Mouse (Mus musculus): Measurements from ENCODE around the gene Scml4.

Scml4 gene

DNA sequence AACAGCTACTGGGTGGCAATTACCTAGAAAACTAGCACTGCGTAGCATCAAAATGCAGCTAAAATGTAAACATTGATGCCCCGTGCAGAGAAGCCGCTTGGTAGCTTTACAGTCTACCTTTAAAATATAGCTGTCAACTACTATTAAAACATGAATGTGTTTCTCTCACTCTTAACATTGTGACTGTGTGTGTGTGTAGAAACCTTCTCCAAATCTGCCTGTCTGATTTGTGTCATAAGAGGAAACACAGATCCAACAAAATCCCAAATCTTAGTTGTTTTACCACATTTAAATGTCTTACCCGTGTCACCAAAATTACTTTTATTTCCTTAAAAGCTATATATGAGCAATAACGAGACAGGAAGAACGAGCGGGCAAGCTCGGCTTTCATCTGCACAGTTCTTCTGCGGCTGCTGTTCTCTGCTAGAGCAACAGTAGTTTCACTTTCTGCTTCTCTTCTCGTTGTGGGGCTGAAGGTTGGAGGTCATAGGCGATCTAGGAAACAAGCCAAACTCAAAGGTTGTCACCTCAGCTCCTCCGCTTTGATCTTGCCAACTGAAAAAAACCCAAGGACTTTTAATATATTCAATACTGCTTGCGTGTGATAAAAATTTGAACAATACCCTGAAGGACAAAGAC, 2.1 kb downstream of the Scml4 start:
- peak; percentile 75 for DNase-seq (ENCODE audit: low spot score)

DNA sequence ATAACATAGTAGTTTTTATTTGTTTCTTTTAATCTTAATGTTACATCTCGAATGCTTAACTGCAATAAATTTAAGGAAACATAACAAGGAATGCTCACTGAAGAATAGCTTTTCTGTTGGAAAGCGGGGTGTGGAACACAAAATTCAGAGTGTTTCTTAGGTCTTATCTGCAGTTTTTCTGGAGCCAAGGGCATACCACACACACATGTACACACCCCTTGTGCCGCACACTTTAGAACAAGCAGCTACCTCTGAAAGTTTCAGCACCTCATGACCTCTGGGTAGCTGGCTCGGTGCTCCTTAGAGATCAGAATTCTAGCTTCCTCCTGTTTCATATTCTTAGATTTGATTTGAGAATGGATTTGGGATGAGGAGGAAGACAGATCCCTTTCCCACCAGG, 2.6 kb downstream of the Scml4 start:
- no peak for DNase-seq (ENCODE audit: low spot score)

DNA sequence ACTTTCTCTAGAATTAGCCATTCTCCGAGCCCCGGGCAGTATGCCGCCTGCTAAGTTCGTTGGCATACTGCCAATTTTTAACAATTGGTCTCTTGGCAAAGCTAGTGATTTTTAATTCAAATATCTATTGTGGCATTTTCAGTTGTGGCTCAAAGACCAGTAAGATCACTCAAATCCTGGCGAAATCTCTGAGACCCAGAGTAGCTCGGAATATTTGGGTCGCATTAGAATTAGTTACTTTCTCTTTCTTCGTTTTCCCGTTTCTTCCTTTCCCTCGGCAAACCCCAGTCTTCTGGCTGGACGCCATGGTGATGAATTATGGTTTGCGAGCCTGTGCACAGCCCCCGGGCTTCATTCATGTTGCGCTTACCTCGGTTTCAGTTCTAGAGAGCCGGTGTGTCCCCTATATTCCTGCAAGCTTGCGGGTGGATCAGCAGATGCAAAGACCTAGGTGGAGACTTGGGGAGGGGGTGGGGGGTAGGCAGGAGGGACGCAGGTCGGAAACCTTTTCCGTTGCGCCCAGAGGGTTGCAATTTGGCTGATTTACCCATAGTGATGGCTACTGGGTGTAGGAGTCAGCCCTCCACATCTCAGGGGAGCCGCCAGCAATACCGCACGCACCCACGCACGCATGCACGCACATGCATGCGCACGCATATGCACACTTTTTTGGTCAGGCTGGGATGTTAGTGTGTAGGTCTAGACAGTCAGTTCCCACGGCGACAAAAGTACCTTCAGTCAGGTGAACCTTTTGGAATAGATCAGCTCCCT, 3.6 kb downstream of the Scml4 start:
- peak; percentile 28 for DNase-seq (ENCODE audit: low spot score)

DNA sequence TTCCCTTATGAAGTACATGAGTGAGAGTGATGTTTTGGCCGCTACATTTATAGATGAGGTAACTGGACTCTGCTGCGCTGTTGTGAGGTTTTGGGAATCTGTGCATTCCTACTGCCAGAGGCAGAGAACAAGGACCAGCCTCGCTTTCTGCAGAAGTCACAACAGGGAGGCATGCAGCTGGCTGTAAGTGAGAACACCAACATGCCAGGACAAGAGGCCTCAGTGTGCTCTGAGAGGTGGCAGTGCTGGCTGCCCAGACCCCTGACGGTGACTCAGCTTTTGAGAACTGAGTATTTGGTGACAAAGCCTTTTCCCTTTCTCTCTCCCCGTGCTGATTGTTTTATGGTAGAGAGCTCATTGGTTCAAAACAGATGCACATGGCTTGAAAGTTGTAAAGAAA, 4.5 kb downstream of the Scml4 start:
- no peak for DNase-seq (ENCODE audit: low spot score)

DNA sequence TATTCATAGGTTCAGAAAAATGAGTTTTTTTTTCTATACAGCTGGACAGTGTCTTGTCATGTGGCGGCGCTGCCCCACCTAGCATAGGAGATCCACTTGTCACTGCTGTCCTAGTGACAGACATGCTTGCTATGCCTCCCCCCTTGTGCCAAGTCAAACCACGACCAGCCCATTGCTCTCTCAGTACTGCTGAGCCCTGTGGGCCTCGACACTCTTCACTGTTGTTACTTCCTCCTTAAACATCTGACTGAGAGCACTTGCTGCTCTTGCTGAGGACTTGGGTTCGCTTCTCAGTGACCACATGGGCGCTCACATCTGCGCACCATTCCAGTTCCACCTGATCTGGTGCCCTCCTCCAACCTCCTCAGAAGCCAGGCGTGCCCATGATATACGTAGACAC, 8.2 kb downstream of the Scml4 start:
- no peak for DNase-seq (ENCODE audit: low spot score)

DNA sequence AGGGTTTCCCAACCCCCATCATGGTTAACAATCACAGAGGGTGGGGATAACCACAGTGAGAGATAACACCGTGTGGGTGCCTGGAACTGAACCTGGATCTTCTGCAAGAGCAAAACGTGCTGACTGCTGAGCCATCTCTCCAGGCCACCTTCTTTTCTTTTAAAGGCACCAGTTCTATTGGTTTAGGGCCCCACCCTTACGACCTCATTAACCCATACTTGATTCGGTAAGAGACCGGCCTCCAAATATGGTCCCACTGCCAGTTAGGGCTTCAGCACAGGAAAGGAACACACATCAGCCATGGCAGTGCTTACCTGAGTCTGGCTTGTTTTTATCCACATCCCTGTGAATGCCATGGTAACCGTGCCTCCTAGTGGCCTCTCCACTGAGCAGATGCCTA, 9.3 kb downstream of the Scml4 start:
- DNase-seq (ENCODE audit: low spot score), result no peak

DNA sequence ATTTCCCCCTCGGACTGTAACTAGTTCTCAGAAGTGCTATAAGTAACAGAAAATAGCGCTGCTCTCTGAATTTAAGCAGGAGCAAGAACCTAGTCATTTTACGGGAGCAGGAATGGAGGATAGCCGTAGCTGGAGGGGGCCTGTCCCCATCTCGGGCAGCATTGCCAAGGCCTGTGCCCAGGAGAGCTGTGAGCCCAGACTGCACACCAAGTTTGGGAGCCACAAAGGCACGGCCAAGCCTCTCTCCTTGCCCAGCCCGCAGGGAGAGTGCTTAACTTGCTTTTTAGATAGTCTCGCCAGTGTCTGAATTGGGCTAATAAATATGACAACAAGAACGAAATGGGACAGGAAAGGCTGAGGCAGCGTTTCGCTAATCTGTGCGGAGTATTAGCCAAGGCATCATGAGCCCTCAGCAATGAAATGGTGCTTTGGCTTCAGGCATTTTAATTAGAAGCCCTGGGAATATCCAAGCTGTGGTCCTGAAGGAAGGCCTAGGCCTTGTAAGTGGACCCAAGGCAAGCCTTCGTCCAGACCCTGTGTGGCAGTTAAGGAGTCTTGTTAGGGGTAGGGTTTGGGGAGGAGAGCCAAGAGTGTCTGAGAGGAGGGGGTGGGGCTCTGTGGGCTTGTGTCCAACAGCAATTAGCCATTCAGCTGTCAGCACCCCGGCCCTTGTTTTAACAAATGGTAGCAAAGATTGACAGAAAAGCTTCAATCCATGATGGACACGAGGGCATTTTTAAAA, 12.3 kb downstream of the Scml4 start:
- no peak for DNase-seq (ENCODE audit: low spot score)

DNA sequence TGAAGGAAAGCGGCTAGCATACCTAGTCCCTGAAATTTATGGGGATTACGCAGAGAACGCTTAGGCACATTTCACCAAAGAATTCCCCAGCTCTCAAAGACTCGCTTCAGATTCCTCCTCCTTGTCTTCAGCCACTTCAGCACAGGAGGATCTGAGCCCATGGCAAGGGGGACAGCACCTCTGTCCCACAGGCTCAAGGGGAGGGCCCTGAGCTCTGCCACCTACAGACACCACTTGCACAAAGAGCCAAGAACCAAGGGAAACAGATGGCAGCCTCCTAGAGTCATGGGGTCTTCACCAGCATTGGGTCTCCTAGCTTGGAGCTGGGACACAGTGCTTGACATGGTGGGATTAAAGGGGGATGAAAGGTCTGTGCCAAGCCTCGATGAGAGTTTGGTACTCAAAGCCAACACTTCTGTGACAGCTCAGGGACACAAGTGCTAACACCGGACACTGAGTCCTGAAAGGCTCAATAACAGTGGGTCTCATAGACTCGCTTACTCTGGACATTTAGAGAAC, 13.0 kb downstream of the Scml4 start:
- no peak for DNase-seq (ENCODE audit: low spot score)

DNA sequence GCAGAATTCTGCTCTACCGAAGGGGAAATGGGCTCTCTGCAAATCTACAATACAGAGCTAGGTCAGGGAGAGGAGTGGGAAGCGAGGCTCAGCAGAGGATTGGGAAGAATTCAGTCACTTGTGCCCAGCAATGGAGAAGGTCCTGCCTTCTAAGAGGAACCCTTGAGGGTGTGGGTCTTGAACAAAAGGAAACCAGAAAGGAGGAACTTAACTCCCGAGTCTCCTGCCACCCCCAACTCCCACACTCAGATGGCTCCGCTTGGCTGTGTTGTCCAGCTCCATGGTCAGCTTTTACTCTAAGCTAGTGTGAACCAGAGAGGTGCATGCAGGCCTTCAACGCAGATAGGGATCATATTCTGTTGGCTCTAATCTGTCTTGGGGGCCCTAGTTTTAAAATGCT, 16.0 kb downstream of the Scml4 start:
- no peak for DNase-seq (ENCODE audit: low spot score)

DNA sequence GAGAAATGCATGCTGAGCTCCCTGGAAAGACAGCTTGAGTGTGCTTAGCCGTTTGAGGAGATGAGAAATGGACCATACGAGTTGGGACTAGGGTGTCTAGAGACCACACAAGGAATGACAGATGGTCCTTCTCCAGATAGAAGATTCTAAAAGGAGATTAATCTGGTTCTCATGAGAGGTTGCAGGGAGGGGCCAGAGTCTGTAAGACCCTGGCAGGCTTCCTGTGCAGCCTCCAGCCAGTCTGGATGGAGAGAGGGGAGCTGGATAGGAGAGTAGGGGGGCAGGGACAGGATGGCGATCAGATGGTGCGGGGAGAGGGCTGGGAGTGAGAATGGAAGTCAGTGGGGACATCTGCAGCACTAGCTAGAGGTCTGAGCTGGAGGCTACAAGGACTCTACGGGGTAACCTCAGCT, 19.1 kb downstream of the Scml4 start:
- no peak for DNase-seq (ENCODE audit: low spot score)

DNA sequence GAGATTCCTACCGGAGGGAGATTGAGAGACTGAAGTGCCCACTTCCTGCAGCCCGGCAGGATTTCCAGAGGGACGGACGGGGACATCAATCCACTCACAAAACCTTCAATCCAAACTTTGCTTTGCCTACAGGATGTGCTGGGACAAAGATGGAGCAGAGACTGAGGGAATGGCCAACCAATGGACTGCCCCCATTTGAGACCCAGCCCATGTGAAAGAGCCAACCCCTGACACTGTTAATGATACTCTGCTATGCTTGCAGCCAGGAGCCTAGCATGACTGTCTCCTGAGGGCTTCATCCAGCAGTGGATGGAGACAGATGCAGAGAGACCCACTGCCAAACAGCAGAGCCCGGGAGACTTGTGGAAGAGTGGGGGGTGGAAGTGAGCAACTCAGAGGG, 19.5 kb downstream of the Scml4 start:
- DNase-seq (ENCODE audit: low spot score), result no peak

DNA sequence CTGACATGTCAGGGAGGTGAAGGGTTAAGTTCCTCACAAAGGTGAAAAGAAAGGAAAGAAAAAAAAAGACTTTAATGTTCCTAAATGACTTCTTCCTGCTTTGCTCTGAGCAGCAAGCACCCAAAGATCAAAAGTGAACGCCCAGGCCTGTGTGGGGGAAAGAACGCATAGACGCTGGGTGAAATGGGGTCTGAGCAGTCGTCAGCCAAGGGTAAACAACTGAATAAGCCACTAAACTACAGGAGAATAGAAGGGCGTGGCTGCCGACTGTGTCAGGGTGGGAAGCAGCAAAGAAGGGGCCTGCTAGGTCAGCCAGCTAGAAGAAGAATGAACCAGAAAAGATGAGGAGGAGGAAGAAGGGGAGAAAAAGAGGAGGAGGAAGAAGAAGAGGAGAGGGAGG, 26.9 kb downstream of the Scml4 start:
- no peak for DNase-seq (ENCODE audit: low spot score)

DNA sequence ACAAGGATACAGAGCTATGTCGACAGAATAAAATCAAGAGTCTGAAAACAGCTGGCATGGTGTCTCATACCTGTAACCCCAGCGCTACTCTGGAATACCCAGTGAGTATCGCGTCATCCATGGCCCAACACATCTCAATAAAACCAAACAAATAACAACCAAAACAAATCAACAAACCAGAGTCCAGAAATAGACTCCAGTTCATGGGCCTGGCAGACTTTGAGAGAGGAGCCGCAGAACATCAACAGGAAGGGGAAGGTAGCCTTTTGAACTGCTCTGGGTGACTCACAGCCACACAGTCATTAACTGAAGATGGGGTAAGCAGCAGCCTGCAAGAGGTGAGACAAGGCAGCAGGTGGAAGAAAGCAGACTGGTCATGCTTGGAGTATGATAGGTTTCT, 28.1 kb downstream of the Scml4 start:
- DNase-seq (ENCODE audit: low spot score), result peak; percentile 37

DNA sequence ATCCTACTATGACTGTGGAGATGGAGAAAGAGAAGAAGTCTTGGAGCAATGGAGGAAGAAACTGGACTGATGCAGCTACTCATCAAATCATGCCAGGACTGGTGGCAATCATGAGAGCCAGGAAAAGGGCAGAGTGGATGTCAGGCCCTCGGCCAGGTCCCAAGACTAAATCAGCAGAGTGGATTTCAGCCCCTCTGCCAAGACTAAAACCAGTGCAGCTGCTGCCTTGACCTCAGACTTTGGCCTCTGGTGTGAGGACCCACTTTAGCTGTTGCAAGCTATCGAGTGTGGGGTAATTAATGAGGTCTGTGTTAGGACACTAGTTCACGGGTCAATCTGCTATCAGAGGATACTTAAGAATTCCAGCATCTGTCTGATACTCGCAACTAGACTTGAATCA, 30.2 kb downstream of the Scml4 start:
- no peak for DNase-seq (ENCODE audit: low spot score)

DNA sequence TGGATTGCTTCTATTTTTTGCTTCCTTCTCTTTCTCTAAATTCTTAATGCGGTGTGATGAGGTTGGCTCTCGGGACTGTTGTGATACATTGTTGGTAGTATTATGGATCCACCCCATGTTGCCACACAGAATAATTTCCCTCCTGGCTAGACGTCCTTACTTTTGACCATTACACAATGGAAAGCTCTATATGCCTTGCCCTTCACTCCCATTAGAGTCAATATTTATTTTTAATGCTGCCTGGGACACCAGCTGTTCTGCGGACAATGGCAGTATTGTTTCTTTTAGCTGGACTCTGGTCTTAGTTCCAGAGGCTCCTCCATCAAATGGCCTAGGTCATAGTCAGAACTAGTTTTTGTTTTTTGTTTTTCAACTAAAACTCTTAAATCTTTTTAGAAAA, 32.1 kb downstream of the Scml4 start:
- DNase-seq (ENCODE audit: low spot score), result no peak

DNA sequence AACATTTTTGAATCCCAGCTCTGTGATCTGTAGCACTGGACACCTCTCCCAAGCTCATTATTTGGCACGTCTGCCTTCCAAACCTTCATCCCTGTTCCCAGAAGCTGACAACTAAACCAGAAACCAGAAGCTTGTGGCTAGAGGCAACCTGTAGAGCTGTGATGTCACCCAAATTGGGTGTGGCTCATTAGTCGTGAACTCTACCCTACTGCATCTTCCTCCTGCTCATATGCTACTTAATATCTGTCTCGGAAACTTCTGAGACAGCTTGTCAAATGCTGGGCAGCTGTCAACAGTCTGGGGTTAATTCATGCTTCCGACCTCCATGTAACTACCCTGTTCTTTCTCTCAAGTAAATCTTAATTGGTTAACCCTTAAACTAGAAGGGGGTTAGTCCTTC, 32.8 kb downstream of the Scml4 start:
- no peak for DNase-seq (ENCODE audit: low spot score)

DNA sequence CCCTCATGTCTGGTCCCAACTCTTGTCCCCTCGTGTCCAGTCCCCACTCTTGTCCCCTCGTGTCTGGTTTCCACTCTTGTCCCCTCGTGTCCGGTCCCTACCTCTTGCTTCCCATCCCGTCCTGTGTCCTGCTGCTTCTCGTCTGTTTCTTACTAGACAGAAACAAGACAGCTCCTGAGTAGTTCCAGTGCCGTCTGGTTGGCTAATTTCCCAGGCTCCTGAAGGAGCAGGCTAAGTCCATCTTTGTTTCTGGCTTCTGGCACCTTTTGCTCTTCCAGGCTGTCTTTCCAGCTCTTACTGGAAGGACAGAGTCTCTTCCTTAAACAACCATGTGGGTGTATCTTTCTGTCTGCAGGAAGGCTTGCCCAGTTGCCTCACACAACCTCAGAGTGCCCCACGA, 33.7 kb downstream of the Scml4 start:
- no peak for DNase-seq (ENCODE audit: low spot score)

DNA sequence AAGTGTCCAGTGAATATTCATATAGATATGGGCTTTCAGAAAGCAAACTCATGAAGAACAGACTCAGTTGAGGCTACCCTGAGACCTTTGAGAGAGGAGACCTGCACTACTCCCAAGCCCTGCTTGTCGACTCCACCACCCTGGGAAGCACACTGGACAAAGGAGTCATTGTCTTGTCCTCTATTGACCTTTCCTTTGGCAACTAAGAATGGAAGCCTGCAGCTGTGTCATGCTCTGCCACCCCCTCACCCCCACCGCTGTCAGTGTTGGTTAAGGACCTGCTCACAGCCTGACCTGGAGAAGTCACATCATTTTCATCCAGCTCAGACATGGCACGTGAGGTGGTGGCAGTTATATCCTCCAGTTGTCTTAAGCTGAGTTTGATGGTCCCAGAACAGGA, 34.1 kb downstream of the Scml4 start:
- no peak for DNase-seq (ENCODE audit: low spot score)

DNA sequence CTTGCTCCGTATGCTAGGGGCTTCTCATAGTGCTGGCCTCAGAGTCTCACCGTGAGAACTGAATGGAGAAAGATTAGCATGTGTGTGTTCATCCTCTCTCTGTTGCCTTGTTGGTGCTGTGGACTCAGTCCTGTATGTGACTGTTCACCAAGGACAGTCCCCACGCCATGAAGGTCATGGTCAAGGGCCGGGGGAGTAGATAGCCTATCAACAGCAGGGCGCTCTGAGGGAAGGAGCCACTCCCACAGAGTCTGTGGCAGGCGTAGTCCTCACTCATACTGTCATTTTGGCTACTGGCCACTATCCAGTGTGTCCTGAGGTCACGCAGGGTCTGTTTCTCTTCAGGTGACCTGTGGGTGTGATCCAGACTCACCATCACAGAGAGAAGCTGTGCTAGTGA, 34.5 kb downstream of the Scml4 start:
- no peak for DNase-seq (ENCODE audit: low spot score)

DNA sequence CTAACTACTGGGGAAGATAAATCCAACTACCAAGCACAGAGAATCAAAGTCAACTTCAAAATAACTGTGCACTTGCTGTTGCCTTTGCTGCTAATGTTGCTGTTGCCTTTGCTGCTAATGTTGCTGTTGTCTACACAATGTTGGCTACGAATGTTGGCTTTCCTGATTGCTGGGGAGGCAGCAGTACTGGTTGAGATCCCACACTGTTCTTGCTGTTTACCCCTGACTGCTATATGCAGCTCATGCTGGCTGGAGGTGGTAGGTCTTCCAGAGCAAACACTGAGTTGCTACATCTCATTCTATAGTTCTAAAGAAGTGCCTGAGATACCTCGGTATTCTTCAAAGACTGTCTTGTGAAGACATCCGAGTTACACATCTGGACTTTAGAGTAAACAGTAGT, 36.5 kb downstream of the Scml4 start:
- DNase-seq (ENCODE audit: low spot score), result no peak

DNA sequence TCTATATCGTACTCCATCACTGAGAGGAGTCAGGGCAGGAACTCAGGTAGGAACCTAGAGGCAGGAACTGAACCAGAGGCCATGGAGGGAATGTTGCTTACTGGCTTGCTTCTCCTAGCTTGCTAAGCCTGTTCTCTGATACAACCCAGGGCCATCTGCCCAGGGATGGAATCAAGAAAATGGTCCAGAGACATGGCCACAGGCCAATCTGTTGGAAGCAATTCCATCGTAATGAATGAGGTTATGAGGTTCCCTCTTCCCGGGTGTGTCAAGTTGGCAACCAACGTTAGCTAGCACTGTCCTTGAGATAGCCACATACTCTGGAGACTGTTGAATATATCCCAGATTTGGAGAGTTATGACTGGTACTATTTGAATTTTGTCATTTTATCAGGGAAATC, 37.0 kb downstream of the Scml4 start:
- no peak for DNase-seq (ENCODE audit: low spot score)

DNA sequence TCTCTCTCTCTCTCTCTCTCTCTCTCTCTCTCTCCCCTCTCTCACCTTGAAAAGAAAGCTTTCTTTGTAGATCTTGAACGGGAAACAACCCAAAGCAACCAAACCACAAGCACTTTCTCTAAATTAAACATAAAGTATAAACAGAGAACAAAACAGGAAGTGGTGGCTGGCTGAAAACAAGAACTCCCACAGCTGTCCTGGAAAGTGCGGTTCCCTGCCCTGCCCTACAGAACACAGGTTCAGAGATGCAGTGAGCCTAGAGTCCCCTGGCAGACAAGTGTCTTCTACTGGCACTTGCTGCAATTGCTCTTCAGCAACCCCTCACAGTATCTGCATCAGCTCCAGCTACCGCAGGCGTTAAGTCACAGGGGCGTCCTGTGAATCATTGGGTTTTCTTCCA, 37.5 kb downstream of the Scml4 start:
- DNase-seq (ENCODE audit: low spot score), result peak; percentile 65

DNA sequence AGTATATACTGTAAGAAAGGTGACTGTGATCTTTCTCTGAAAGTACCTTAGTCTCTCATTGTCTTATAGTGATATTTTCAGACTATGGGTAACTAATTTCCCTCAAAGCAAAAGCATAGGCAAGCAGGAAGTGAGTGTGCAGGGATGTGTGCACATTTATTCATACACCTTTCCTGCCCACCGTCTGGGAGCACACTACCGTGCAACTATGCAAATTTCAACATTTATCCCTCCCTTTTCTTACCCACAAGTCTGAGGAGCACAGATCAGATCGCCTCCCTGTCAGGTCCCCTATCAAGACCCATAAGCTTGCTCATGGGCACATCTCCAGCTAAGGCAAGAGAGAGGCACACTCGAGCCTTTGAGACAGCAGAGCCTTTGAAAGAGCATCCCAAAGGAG, 41.2 kb downstream of the Scml4 start:
- peak; percentile 29 for DNase-seq (ENCODE audit: low spot score)
